Mouse (Mus musculus): ENCODE data around the gene Wdr93.

- TF ChIP-seq POLR2A (IDR thresholded peaks at IDR 0.05; ENCODE audit: low read depth, low read length) (no peak), CTCF (IDR thresholded peaks at IDR 0.05; ENCODE audit: extremely low read depth, insufficient read length, insufficient replicate concordance, low read depth, low read length) (peak; percentile 77; the same call in 1 of the 2 replicates)
These were observed 56.1 kb downstream of the Wdr93 start for GRCm38 (mm10) chr7:79799048-79799447.
